Mouse (Mus musculus) bone marrow, adult 2 months (tissue): ENCODE data around the gene Stab1.

Source experiments
- CTCF ChIP-seq: fragments of 200-500 bp; IDR thresholded peaks from 2 replicates; pipeline ENCODE4 v1.5.1; 2011; ENCODE audit warnings: low read length, control low read depth; ENCODE audit not compliant: control insufficient read depth, insufficient read depth
- POLR2A ChIP-seq: fragments of 200-500 bp; IDR thresholded peaks from 2 replicates; pipeline ENCODE4 v1.6.1; 2011; ENCODE audit warnings: low read depth, mild to moderate bottlenecking, control low read depth, low read length, borderline replicate concordance; ENCODE audit not compliant: control insufficient read depth

DNA sequence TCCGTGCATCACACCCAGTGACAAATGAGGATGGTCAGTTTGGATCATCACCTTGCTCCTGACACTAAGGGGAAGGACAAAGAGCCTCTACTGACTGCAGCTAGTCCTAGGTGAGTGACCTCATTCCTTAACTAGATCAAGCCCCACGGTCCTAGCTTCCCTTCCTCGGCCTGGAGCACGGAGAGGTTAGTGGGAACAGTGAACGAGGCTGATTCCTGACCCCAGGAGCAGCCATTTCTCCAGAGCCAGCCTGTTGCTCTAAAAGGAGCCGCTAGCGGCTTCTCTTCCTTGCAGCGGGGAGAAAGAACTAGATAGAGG, 36.8 kb upstream of the Stab1 start:
- TF ChIP-seq POLR2A: no peak
- no peak for TF ChIP-seq CTCF
